Mouse (Mus musculus) embryonic stem cell, embryonic (primary cell): Measurements from ENCODE around the gene Tbc1d14.

Source experiments
- CTCF ChIA-PET, 4 experiments: fragments of 300-600 bp in 2 of 4; fragments of 350-600 bp in 2 of 4; sonication (Branson Sonifier 250); formaldehyde crosslinking; loops; one replicate each; lab custom pipeline; 2022; ENCODE audit warnings: inconsistent platforms in 2 of 4; lab: Charles Lee
- POLR2A ChIA-PET, 4 experiments: fragments of 300-600 bp in 2 of 4; fragments of 350-600 bp in 2 of 4; sonication (Branson Sonifier 250); formaldehyde crosslinking; loops; one replicate each; lab custom pipeline; 2022; ENCODE audit warnings: antibody characterized with exemption in 4 of 4, inconsistent platforms in 1 of 4; lab: Charles Lee

The Tbc1d14 gene

GRCm38 (mm10) chr5:36451872-36452389 lies 141.1 kb downstream of the Tbc1d14 start:
- ChIA-PET POLR2A (interaction anchor here in 1 of 4 experiments (2.8 kb wide), 1 partner anchor 12 kb away, joined by 14 read pairs; the partner anchor contains the start of gene Grpel1), CTCF (no interaction called here)

GRCm38 (mm10) chr5:36451119-36451518 lies 142.0 kb downstream of the Tbc1d14 start:
- ChIA-PET CTCF (interaction anchor here in 3 of 4 experiments (0.7 to 1.1 kb wide), 3 partner anchors 45 to 491 kb away, joined by 3 to 6 read pairs (median 3); partner anchors contain the start of gene Sorcs2 (in 1 of the 3)), POLR2A (no interaction called here)

DNA sequence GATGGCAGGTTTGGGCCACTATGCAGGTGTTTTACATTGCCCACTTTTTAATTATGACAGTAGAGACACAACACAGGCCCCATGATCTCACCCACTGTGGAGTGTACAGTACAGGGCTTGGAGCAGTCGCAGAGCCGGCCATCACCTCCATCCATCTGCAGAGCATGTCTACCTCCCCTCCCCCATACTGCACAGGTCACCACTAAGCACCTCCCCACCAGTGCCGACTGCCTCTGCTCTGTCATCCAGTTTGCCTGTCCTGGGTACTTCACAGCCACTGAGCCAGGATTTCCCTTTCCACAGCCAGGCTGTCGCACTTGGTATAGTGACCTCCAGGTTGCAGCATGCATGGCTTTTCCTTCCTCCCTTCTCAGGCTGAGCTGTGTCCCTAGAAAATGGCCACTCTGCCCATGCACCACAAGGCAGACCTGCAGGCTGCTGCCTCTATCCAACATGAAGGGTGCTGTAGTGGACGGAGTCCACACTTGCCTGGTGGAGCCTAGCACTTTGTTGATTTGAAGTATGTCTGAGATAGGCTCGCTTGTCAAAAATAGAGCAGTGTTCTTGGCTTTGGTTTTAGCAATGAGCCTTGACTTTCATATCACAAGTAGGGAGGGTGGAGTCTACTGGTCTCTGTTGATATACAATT lies 143.2 kb downstream of the Tbc1d14 start:
- CTCF ChIA-PET: interaction anchor here in 2 of 4 experiments (0.6 to 1.1 kb wide), 2 partner anchors 18 to 52 kb away, joined by 3 read pairs; partner anchors contain the start of gene Sorcs2 (in 1 of the 2)

DNA sequence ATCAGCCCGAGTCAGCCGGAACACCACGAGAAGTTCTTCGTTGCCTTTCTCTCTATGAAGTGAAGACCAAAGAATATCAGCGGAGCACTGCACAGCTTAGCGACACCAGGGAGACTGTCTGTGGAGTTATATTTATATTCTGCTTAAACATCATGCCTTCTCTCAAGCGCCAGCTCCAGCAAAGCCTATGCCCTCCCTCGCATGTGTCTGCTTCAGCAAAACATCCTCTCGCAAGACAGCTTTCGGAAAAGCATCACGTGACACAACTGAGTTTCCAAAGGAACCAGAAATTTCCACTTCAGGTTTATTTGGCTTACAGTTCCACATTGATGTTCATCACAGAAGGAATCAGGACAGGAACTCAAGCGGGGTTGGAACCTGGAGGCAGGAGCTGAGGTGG lies 145.2 kb downstream of the Tbc1d14 start:
- CTCF ChIA-PET: no interaction called here
- POLR2A ChIA-PET: interaction anchor here in 3 of 4 experiments (0.9 to 2.4 kb wide), 4 partner anchors 13 to 17 kb away, joined by 3 to 10 read pairs (median 3); partner anchors contain the start of gene Grpel1 (in 3 of the 3)

More for the DNA sequence above, 143.2 kb downstream of the Tbc1d14 start:
- POLR2A ChIA-PET: no interaction called here

GRCm38 (mm10) chr5:36446166-36446890 lies 146.7 kb downstream of the Tbc1d14 start:
- CTCF ChIA-PET: no interaction called here
- POLR2A ChIA-PET: interaction anchor here in 3 of 4 experiments (0.6 to 2.8 kb wide), 8 partner anchors 9 to 221 kb away, joined by 3 to 12 read pairs (median 3); partner anchors contain the start of gene Grpel1 (in 2 of the 3)

GRCm38 (mm10) chr5:36445028-36445427 lies 148.0 kb downstream of the Tbc1d14 start:
- ChIA-PET POLR2A (interaction anchor here in 3 of 4 experiments (0.6 to 2.8 kb wide), 7 partner anchors 8 to 714 kb away, joined by 3 to 12 read pairs (median 4); partner anchors contain the start of gene Grpel1 (in 1 of the 3)), CTCF (no interaction called here)

DNA sequence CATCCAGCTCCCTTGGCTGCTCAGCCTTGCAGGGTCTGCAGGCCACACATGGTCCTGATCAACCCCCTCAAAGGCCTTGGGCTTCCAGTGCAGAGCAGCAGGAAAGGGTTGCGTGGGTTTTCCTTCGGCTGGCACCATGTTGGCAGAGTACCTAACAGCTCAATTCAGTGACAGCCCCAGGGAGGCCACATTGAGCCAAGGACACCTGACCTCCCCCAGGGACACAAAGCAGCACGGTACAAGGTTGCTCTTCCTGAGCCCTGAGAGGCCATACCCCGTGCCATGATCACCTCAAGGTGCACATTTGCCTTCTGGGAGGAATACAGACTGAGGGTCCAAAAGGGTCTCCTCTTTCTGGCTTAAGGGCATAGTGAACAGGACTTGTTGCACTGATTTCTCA lies 148.5 kb downstream of the Tbc1d14 start:
- POLR2A ChIA-PET: interaction anchor here in 2 of 4 experiments (1.0 to 2.8 kb wide), 4 partner anchors 8 to 267 kb away, joined by 3 to 12 read pairs (median 4); partner anchors contain the start of gene Grpel1 (in 1 of the 2)
- CTCF ChIA-PET: no interaction called here

DNA sequence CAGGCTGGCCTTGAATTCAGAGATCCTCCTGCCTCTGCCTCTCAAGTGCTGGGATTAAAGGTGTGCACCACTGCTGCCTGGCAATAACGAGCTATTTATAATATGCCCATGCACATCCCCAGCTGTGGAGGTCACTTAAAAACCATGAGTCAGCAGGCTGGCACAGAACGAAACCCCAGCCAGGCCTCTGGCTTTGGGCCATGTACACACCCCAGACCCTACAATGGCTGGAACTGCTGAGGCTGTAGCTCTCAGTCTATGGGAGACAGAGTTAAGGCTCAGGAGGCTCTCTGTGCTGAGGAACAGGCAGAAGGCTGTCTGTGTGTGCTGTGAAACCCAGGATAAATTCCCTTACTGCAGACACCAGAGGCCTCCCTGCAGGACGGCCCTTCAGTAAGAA lies 152.3 kb downstream of the Tbc1d14 start:
- ChIA-PET POLR2A (interaction anchor here in 3 of 4 experiments (0.7 to 1.1 kb wide), 3 partner anchors 10 to 24 kb away, joined by 3 to 5 read pairs (median 3); partner anchors contain the start of gene Grpel1 (in 2 of the 3)), CTCF (interaction anchor here in 1 of 4 experiments (0.5 kb wide), 1 partner anchor 43 kb away, joined by 3 read pairs; the partner anchor contains the start of gene Sorcs2)
